Mouse (Mus musculus): Measurements from ENCODE around the gene Rab3c.

DNA sequence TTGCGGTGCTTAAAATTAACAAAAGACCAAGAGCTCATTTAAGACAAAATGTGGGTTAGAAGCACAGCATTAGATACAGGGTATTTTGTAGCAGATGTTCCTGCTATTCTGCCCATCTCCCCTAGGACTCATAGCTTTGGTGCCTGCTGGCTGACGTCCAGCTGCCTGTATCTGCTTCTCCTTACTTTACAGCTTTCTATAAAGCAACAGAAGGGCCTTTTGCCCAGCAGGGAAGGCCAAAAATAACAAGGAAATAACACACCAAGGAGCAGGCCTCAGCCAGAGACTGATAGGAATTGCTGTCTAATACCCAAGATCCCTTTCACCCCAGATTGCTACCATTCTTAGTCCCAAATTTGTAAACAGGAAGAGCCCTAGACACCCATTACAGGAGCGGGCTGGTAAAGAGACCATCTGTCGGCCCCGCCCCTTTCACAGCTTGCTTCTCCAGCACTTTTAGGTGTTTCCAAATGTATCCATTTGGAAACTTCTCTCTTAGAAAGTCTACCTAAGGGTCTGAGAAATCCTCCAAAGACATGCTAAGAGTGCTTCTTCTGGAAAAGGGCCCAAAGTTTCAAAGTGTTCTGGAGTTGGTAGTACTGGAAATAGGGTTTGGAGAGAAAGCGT is 183.3 kb downstream of the Rab3c start:
- TF ChIP-seq MYC (IDR thresholded peaks at IDR 0.05; ENCODE audit: low read depth, low read length), result no peak
- no peak for TF ChIP-seq GABPA (IDR thresholded peaks at IDR 0.05; ENCODE audit: insufficient replicate concordance, low read depth, low read length)
- no peak for TF ChIP-seq CHD1 (IDR thresholded peaks at IDR 0.05; ENCODE audit: low read depth, low read length)
- no peak for TF ChIP-seq EP300 (IDR thresholded peaks at IDR 0.05; ENCODE audit: low read length)
- TF ChIP-seq SIN3A (IDR thresholded peaks at IDR 0.05; ENCODE audit: low read length), result no peak
- no peak for TF ChIP-seq CTCF (conservative IDR thresholded peaks at IDR 0.05 in 1 of 2, IDR thresholded peaks at IDR 0.05 in 1 of 2; ENCODE audit: low read depth in 2 of 2, low read length in 2 of 2)
- TF ChIP-seq POLR2A (IDR thresholded peaks at IDR 0.05; ENCODE audit: low read depth, low read length), result no peak
- no peak for TF ChIP-seq MEF2A (IDR thresholded peaks at IDR 0.05; ENCODE audit: borderline replicate concordance, low read depth, low read length)
- no peak for TF ChIP-seq USF1 (IDR thresholded peaks at IDR 0.05; ENCODE audit: low read depth, low read length)
- no peak for TF ChIP-seq MAFK (IDR thresholded peaks at IDR 0.05; ENCODE audit: insufficient replicate concordance, low read length)
- no peak for TF ChIP-seq ETS1 (conservative IDR thresholded peaks at IDR 0.05; ENCODE audit: low read depth, low read length)
- TF ChIP-seq ZC3H11A (IDR thresholded peaks at IDR 0.05; ENCODE audit: low read depth, low read length), result no peak
